Mouse (Mus musculus) myocyte (in vitro differentiated cells): ENCODE results near the gene Atf7. TPM values are rescaled to one million over a fixed set of nuclear protein-coding genes. Genes with fewer than 3 reads are reported as not detected.

ENCODE experiments used
- H3K27me3 ChIP-seq: one replicate; pipeline ENCODE4 v1.6.1; 2011; ENCODE audit not compliant: control insufficient read depth, insufficient read depth, insufficient read length
- H3K36me3 ChIP-seq: one replicate; pipeline ENCODE4 v1.6.1; 2011; ENCODE audit not compliant: control insufficient read depth, insufficient read depth
- H3K4me2 ChIP-seq: one replicate; pipeline ENCODE4 v1.6.1; 2011; ENCODE audit warnings: low read depth, control low read depth
- H3K4me3 ChIP-seq: one replicate; pipeline ENCODE4 v1.5.1; 2011; ENCODE audit warnings: mild to moderate bottlenecking, control low read depth, moderate library complexity
- H3K79me2 ChIP-seq: one replicate; pipeline ENCODE4 v1.6.1; 2011; ENCODE audit not compliant: control insufficient read depth, insufficient read depth
- H3ac ChIP-seq: one replicate; pipeline ENCODE4 v1.6.1; 2011; ENCODE audit not compliant: control insufficient read depth, insufficient read length
- CEBPB ChIP-seq: IDR thresholded peaks from 2 replicates; pipeline ENCODE4 v1.6.1; 2011; ENCODE audit warnings: mild to moderate bottlenecking, moderate library complexity; ENCODE audit not compliant: poor library complexity, insufficient read depth, severe bottlenecking
- E2F4 ChIP-seq: IDR thresholded peaks from one replicate; pipeline ENCODE4 v1.6.1; 2011; ENCODE audit warnings: mild to moderate bottlenecking, control low read depth, moderate library complexity; ENCODE audit not compliant: insufficient read depth
- MAX ChIP-seq: IDR thresholded peaks from one replicate; pipeline ENCODE4 v1.6.1; 2011; ENCODE audit warnings: low read depth, mild to moderate bottlenecking, control low read depth
- MYOD1 ChIP-seq, 3 experiments: IDR thresholded peaks; one replicate each; pipeline ENCODE4 v1.6.1; 2011; ENCODE audit warnings: control low read depth in 2 of 3, low read depth in 2 of 3, mild to moderate bottlenecking in 2 of 3, moderate library complexity in 1 of 3; ENCODE audit not compliant: insufficient read length in 2 of 3, control insufficient read depth in 1 of 3
- MYOG ChIP-seq, 3 experiments: IDR thresholded peaks; one replicate each; pipeline ENCODE4 v1.6.1; 2011; ENCODE audit warnings: control low read depth in 2 of 3, low read depth in 2 of 3, mild to moderate bottlenecking in 2 of 3; ENCODE audit not compliant: insufficient read length in 2 of 3, control insufficient read depth in 1 of 3, insufficient read depth in 1 of 3
- POLR2A ChIP-seq: IDR thresholded peaks from one replicate; pipeline ENCODE4 v1.6.1; 2011; ENCODE audit warnings: low read depth, mild to moderate bottlenecking, control low read depth, moderate library complexity; ENCODE audit not compliant: insufficient read length
- POLR2AphosphoS2 ChIP-seq: IDR thresholded peaks from one replicate; pipeline ENCODE4 v1.6.1; 2011; ENCODE audit warnings: low read depth, control low read depth; ENCODE audit not compliant: insufficient read length
- REST ChIP-seq: IDR thresholded peaks from one replicate; pipeline ENCODE4 v1.6.1; 2011; ENCODE audit warnings: mild to moderate bottlenecking, control low read depth, moderate library complexity; ENCODE audit not compliant: insufficient read depth, insufficient read length
- SRF ChIP-seq: IDR thresholded peaks from one replicate; pipeline ENCODE4 v1.6.1; 2011; ENCODE audit warnings: low read depth; ENCODE audit not compliant: control insufficient read depth, insufficient read length
- TCF12 ChIP-seq: IDR thresholded peaks from one replicate; pipeline ENCODE4 v1.6.1; 2011; ENCODE audit warnings: mild to moderate bottlenecking, control low read depth; ENCODE audit not compliant: poor library complexity, insufficient read depth, severe bottlenecking
- TCF3 ChIP-seq: IDR thresholded peaks from one replicate; pipeline ENCODE4 v1.6.1; 2011; ENCODE audit warnings: low read depth, control low read depth; ENCODE audit not compliant: insufficient read length
- USF1 ChIP-seq: IDR thresholded peaks from one replicate; pipeline ENCODE4 v1.6.1; 2011; ENCODE audit warnings: low read depth, mild to moderate bottlenecking, control low read depth, moderate library complexity
- polyA plus RNA-seq: library from polyadenylated mRNA; unstranded; fragments of >200 nt; fragmentation: generic; extraction: Trizol; gene quantifications from one replicate; pipeline ENCODE4 v1.2.1, GENCODE M21; 2012; ENCODE audit warnings: missing spikeins

Atf7 gene
- polyA plus RNA-seq, 1 experiment: 33.7 TPM

DNA sequence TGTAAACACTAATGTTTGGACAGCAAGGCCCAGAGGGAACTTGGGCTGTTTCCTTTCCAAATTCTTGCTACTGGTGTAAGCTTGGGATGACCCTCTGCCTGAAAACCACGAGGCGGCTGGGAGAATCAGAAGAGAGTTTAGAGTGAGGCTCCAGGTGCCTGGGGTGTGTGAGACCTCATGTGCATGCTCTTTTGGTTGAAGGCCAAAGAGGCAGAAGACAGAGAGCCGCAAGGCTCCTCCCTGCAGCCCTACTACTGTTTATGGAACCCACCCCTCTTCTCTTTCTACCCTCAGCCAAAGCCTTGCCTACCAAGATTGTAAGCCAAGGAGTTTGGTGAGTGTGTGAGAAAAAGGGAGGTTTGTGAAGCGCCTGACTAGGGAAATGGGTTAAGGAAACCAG lies 109.5 kb downstream of the Atf7 start:
- H3K36me3 ChIP-seq: no peaks in the 10 kb centered on the region
- TF ChIP-seq MAX: no peak
- TF ChIP-seq SRF: no peak
- no peak for TF ChIP-seq TCF3
- no peak for TF ChIP-seq REST
- no peak for TF ChIP-seq USF1
- TF ChIP-seq CEBPB: no peak
- TF ChIP-seq TCF12: no peak
- no peak for TF ChIP-seq POLR2AphosphoS2
- TF ChIP-seq MYOG (IDR thresholded peaks at IDR 0.05; ENCODE audit: control insufficient read depth in 1 of 3, insufficient read depth in 1 of 3, insufficient read length in 2 of 3, low read depth in 2 of 3): no peak
- TF ChIP-seq MYOD1 (IDR thresholded peaks at IDR 0.05; ENCODE audit: control insufficient read depth in 1 of 3, insufficient read length in 2 of 3, low read depth in 2 of 3): no peak
- TF ChIP-seq E2F4: no peak
- no peak for TF ChIP-seq POLR2A
- peak overlapping the region; percentile 56 for H3K4me3 ChIP-seq
- peak overlapping the region; percentile 100 for H3K4me2 ChIP-seq
- H3K27me3 ChIP-seq: no peaks in the 10 kb centered on the region
- H3K79me2 ChIP-seq: peaks cover 22% of the 10 kb centered on the region
- no peak overlapping the region for H3ac ChIP-seq

DNA sequence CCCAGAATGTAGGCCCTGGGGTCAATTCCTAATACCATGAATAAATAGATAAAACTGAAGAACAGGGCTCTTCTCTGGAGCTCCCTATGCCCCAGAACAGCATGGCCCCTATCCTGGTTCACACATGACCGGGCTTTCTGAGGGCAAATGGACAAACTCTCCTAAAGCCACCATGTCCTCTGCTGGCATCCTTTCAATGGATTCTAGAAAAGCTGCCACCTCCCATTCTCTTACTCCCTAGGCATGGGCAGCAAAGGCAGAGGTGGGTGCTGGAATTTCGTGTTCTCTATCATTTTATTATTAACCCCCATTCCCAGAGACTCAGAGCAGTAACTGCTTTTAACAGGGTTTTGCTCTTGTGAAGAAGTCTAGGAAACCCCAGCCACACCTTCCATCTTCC lies 110.0 kb downstream of the Atf7 start:
- Histone ChIP-seq H3K27me3 (no peaks in the 10 kb centered on the region), H3K79me2 (peaks cover 16% of the 10 kb centered on the region), H3K36me3 (no peaks in the 10 kb centered on the region), H3K4me3 (no peak overlapping the region), H3K4me2 (no peak overlapping the region), H3ac (no peak overlapping the region)
- TF ChIP-seq TCF12 (no peak), MYOG (IDR thresholded peaks at IDR 0.05; ENCODE audit: control insufficient read depth in 1 of 3, insufficient read depth in 1 of 3, insufficient read length in 2 of 3, low read depth in 2 of 3) (no peak), REST (no peak)

GRCm38 (mm10) chr15:102513004-102513403 lies 112.3 kb downstream of the Atf7 start:
- Histone ChIP-seq H3K4me2 (no peak overlapping the region), H3ac (no peak overlapping the region), H3K36me3 (no peaks in the 10 kb centered on the region), H3K79me2 (no peaks in the 10 kb centered on the region), H3K4me3 (no peak overlapping the region), H3K27me3 (no peaks in the 10 kb centered on the region)
- no peak for TF ChIP-seq MYOG (IDR thresholded peaks at IDR 0.05; ENCODE audit: control insufficient read depth in 1 of 3, insufficient read depth in 1 of 3, insufficient read length in 2 of 3, low read depth in 2 of 3)
- no peak for TF ChIP-seq TCF12
- no peak for TF ChIP-seq MAX
- no peak for TF ChIP-seq TCF3
- TF ChIP-seq SRF: no peak
- TF ChIP-seq E2F4: no peak
- no peak for TF ChIP-seq POLR2AphosphoS2
- no peak for TF ChIP-seq CEBPB
- TF ChIP-seq REST: no peak
- TF ChIP-seq USF1: no peak
- TF ChIP-seq MYOD1 (IDR thresholded peaks at IDR 0.05; ENCODE audit: control insufficient read depth in 1 of 3, insufficient read length in 2 of 3, low read depth in 2 of 3): no peak
- TF ChIP-seq POLR2A: no peak

GRCm38 (mm10) chr15:102512471-102512870 lies 112.8 kb downstream of the Atf7 start:
- Histone ChIP-seq H3K4me3 (no peak overlapping the region), H3ac (no peak overlapping the region), H3K36me3 (no peaks in the 10 kb centered on the region), H3K79me2 (no peaks in the 10 kb centered on the region), H3K27me3 (no peaks in the 10 kb centered on the region), H3K4me2 (no peak overlapping the region)
- TF ChIP-seq POLR2A: no peak
- no peak for TF ChIP-seq TCF12
- no peak for TF ChIP-seq SRF
- no peak for TF ChIP-seq MYOG (IDR thresholded peaks at IDR 0.05; ENCODE audit: control insufficient read depth in 1 of 3, insufficient read depth in 1 of 3, insufficient read length in 2 of 3, low read depth in 2 of 3)
- no peak for TF ChIP-seq E2F4
- no peak for TF ChIP-seq MYOD1 (IDR thresholded peaks at IDR 0.05; ENCODE audit: control insufficient read depth in 1 of 3, insufficient read length in 2 of 3, low read depth in 2 of 3)
- no peak for TF ChIP-seq MAX
- TF ChIP-seq CEBPB: no peak
- no peak for TF ChIP-seq TCF3
- no peak for TF ChIP-seq USF1
- no peak for TF ChIP-seq POLR2AphosphoS2

GRCm38 (mm10) chr15:102512010-102512409 lies 113.3 kb downstream of the Atf7 start:
- no peaks in the 10 kb centered on the region for H3K27me3 ChIP-seq
- no peak overlapping the region for H3ac ChIP-seq
- no peak overlapping the region for H3K4me2 ChIP-seq
- no peak for TF ChIP-seq CEBPB
- TF ChIP-seq TCF12: no peak
- no peak for TF ChIP-seq MYOG (IDR thresholded peaks at IDR 0.05; ENCODE audit: control insufficient read depth in 1 of 3, insufficient read depth in 1 of 3, insufficient read length in 2 of 3, low read depth in 2 of 3)
- TF ChIP-seq USF1: no peak
- TF ChIP-seq TCF3: no peak
- no peak for TF ChIP-seq MYOD1 (IDR thresholded peaks at IDR 0.05; ENCODE audit: control insufficient read depth in 1 of 3, insufficient read length in 2 of 3, low read depth in 2 of 3)
- TF ChIP-seq POLR2AphosphoS2: no peak
- TF ChIP-seq SRF: no peak
- no peak for TF ChIP-seq POLR2A
- no peak for TF ChIP-seq REST
- no peak for TF ChIP-seq MAX
- no peak for TF ChIP-seq E2F4
- H3K4me3 ChIP-seq: no peak overlapping the region
- H3K79me2 ChIP-seq: no peaks in the 10 kb centered on the region
- no peaks in the 10 kb centered on the region for H3K36me3 ChIP-seq
